Mouse (Mus musculus) adrenal gland, postnatal 4 days (tissue): ENCODE results near the gene Irf1. TPM values are rescaled to one million over a fixed set of nuclear protein-coding genes. Genes with fewer than 3 reads are reported as not detected.

Experiments
- DNase-seq, 2 experiments: peaks; one replicate each; pipeline ENCODE4 v3.0.0; 2021 to 2022; ENCODE audit warnings: low spot score in 2 of 2, mixed read lengths in 2 of 2
- microRNA-seq: library from miRNA; unstranded; fragments of <30 nt; microRNA quantifications from one replicate; pipeline ENCODE4 v1.2.0, GENCODE M21; 2021
- total RNA-seq, 2 experiments: library from RNA; stranded (reverse); gene quantifications; 2 replicates each; pipeline ENCODE4 v1.2.3; 2021

The Irf1 gene
- total RNA-seq, 2 experiments from 2014 or later: 33.6 to 40.2 TPM

DNA sequence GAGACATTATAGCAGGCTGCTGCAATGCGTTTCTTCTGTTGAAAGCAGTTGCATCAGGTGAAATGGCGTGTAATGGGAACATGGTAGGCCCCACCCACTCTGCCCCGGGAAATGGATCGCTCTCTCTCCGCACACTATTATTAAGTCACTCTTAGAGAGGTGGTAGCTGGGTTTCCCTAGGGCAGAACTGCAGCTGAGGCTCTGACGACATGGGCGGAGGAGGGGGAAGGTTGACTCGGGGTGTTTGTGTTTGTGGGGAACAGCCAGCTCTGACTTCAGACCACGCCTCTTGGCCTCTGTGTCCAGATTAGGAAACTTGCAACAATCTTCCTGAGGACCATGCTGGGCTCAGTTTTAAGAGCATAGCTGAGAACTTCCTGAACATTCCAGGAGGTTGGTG lies 36.0 kb downstream of the Irf1 start:
- DNase-seq: no peak

DNA sequence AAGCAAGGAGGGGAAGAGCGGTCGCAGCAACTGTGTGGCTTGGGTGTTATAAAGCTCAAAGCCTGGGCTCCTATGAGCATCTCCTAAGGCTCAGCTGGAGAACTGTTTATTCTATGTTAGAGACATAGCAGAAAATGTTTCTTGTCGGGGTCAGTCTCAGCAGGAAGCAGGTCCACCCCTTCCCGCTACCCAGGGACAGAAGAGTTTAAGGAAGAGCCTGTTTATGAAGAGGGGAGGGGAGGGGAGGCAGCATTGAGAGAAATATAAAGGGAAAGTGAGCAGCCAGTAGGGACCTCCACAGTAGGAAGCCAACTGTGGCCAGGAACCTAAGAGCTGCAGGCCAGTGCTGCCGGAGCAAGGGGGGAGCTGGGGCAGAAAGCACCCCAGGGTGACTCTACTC lies 39.5 kb downstream of the Irf1 start:
- DNase-seq: no peak

DNA sequence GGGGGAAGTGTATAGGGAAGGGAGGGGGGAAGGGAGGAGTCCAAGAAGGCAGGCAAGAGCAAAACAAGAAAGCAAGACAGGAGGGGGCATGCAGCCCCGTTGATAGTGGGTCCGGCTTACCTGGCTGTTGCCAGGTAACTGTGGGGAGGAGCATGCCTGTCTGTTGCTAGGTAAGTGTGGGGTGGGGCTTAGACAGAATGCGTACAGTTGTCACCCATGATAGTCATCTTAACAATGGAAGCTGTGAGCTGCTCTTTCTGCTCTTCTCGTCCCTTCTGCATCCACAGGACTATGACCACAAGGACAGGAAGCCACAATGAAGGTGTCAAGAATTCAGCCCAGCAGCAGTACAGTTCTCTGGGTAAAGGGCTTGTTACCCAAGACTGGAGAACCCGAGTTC lies 40.3 kb downstream of the Irf1 start:
- no peak for DNase-seq

- no peak for DNase-seq
Measured at GRCm38 (mm10) chr11:53810749-53811148, 40.9 kb downstream of the Irf1 start.

DNA sequence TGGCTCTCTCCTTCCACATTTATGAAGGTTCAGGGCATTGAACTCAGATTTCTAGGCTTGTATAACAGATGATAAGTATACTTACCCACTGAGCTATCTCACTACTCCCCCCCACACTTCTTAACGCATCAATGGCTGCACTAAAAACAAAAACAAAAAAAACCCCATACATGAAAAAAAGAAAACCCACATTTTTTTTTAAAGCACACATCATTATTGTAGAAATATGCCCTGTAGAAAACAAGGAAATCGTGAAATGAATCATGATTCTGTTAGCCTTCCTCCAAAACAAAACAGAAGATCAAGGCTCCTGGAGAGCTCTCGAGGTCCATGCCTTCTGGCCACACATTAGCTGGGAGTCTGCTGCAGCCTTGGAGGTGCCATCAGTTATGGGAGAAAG lies 41.5 kb downstream of the Irf1 start:
- DNase-seq: no peak

DNA sequence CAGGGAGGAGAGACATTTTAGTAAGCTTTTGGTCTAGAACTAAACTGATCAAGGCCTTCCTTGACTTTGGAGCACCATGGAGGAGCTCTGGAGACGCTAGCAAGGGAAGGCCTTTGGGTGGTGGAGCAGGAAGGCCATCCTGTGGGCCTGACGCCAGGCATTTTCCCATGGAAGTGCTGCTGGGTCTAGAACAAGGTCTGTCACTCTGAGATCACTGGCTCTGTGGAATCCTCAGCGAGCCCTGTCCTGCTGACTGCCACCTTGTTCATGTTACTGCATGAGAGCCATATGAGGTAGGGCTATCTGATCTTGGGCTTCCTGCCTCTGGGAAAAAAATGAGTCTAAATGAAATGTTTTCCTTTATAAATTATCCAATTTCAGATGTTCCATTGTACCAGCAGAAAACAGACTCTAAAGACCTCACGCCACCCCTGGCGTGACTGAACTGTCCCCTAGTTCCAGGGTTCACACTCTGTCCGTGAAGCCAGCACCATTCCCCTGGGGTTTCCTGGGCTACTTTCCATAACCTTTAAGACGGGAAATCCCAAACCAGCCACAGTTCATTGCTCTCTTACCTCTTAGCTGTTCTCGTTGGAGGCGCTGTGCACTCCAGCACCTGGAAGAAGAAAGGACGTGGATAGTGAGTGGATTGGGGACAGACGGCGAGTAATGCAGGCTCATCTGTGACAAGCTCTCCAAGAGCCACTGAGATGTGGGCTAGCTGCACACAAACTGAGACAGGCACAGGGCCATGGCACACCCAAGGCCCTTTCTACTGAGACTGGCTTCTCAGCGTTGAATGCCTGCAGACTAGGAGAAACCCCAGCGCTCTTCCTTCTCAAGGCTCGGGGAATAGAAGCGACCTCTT lies 43.4 kb downstream of the Irf1 start:
- DNase-seq: no peak

DNA sequence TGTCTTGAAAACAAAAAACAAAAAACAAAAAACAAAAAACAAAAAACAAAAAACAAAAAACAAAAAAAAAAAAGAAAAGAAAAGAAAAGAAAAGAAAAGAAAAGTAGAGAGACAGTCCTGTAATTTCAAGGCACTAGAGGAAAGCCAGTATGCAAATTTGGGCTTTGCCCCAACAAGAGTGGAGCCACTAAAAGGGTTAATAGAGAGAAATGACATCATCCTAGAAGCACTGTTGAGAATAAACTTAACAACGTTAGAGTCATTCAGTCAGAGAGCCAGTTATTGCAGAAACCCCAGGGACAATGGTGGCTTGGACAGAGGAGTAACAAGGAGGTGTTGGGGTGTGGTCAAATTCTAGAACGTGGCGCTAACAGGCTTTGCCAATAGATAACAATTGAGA lies 45.0 kb downstream of the Irf1 start:
- no peak for DNase-seq

DNA sequence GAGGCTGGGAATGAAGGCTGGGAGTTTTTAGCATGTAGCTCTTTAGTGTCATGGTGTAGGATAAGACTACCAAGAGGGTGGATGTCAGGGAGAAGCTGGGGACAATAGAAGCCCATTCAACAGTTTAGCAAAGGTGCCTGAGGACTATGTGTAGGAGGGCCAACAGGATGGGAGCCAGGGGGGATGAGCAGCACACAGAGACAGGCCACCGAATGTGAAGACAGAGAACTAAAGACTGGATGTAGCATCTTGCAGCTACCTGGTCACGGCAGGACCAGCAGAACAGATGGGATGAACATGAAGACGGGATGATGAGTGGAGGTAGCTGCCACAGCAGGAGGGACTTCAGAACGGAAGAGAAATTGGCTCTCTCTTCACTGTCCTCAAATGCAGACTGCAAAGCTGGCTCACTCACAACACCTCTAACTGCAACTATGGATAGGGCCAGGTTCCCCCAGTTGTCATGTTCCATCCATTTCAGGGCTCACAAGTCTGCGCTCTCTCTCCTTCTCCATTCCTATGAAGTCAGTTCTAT lies 47.1 kb downstream of the Irf1 start:
- no peak for DNase-seq

GRCm38 (mm10) chr11:53818794-53819193 lies 49.0 kb downstream of the Irf1 start:
- DNase-seq: no peak

DNA sequence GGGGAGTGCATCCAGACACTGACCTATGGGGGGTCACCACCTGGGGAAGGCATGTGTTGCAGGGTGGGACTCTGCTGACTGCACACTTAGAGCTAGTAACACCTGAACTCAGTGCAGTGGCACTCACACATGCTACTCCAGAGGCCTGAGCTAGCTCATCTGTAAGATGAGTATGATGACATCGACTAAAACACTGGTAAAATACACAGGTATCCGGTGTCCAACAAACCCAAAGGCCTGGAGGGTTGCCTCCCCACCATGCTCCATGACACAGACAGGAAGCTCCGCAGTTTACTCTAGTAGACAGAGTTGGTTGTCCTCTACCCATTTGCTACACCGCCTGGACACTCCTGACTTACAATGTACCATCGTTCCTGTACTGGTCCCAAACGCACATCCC lies 49.7 kb downstream of the Irf1 start:
- no peak for DNase-seq

DNA sequence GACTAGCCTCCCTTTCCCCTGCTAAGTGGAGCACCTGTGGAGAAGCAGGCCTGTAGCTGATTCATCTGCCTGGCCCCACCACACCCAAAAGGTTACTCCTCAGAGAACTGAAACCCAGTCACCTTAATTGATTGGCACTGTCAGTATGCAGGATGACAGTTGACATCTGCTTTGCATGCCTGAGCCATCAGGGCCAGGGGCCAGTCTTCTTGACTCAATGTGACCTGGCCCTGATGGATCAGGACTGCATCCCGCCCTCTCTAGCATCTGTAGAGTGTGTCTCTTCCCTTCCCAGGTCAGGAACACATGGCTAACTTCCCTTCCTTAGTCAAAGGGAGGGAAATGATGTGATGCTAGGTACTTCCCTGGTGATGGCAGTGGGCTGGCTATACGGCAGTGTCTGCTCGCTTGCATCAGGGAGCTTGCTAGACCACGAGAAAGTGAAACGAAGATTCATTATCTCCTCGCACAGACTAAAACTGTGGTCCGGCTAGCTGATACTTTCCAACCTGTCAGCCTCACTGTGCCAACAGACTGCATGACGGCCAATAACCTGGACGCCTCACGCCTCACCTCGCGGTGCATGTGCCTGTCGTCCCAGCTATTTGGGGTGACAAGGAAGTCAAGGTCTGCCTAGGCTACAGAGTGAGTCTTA lies 50.8 kb downstream of the Irf1 start:
- no peak for DNase-seq

- no peak for DNase-seq
Measured at GRCm38 (mm10) chr11:53821230-53821944, 51.6 kb downstream of the Irf1 start.

DNA sequence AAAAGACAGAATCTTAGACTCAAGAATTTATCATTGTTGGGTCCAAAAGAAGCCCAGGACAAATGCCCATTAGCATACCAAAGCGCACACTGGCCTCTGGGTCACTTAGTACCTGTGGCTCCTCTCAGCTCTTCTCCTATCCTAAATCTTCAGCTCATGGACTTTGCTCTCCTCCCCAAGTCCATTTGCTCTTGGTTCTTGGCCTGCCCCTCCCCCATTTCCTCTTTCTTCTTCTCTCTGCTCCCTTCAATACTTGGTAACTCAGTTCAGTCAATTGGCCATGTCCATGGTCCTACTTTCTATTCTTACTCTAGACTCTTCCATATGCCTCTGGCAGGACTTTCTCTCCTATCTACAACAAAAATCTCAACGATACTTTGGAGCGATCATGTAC lies 52.1 kb downstream of the Irf1 start:
- DNase-seq: no peak

- DNase-seq: no peak
Measured at GRCm38 (mm10) chr11:53825409-53825808, 55.6 kb downstream of the Irf1 start.

Small RNA genes lying within 50 kb of the gene (microRNA-seq; reads per million reads assigned to microRNA genes)
- gene Mir7671: not detected

Other genes with a start within 250 kb of the Irf1 start
- gene Kif3a, start 202.6 kb upstream of the Irf1 start, total RNA-seq: 10 to 100 TPM; 27.5 to 30.1 TPM
- not detected for gene Il4, start 151.3 kb upstream of the Irf1 start, total RNA-seq
- gene Il13, start 135.3 kb upstream of the Irf1 start, total RNA-seq: not detected
- 10 to 100 TPM; 21.5 to 24.4 TPM for gene Rad50, start 62.7 kb upstream of the Irf1 start, total RNA-seq
- gene Il5, start 49.2 kb upstream of the Irf1 start, total RNA-seq: not detected
- 1 to 10 TPM in 1 of 2 experiments, under 1 TPM in 1; 0.82 to 1.1 TPM for gene Gm17334, start 3.2 kb downstream of the Irf1 start, total RNA-seq
- 10 to 100 TPM in 1 of 2 experiments, 1 to 10 TPM in 1; 7.9 to 10.6 TPM for gene Gm12216, start 89.2 kb downstream of the Irf1 start, total RNA-seq
- gene Slc22a5, start 121.6 kb downstream of the Irf1 start, total RNA-seq: 10 to 100 TPM; 22.0 to 31.1 TPM
- gene Slc22a21, start 210.3 kb downstream of the Irf1 start, total RNA-seq: 1 to 10 TPM; 7.8 to 9.8 TPM